Mouse (Mus musculus): ENCODE results near the gene 9430097D07Rik.

Gene 9430097D07Rik

DNA sequence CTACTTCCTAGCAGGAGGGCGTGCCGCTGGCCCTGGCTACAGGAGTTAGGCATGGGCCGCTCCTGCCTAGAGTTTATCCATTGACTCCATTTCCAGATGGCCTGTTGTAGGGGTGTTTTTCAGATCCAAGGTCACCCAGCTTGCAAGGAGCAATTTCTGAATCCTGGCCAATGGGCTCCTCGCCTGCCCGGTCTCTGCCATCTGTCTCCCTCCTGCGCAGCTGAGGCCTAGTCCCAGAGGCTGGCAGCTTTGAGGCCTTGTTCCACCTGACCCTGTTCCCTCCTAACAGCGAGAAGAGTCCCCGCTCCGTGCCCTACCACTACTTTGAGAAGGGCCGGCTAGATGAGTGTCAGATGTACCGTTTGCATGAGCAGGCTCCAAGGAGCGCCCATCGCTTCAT is 21.2 kb upstream of the 9430097D07Rik start:
- DNase-seq = no peak

DNA sequence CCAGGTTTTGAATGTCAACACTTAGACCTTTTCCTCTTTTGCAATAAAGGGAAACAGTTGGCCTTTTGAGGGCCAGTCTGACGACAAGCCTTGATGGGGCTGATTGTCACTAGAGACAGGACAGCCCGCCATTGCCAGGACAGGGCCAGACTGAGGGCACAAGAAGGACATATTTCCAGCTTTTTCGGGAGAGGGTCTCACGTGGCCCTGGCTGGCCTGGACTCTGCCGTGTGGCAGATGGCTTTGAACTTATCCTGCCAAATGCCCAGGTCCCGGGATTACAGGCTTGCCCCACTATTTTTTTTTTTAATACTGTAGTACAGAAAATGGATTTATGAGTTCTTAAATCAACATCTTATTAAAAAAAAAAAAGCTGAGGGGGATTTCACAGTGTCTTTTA is 15.8 kb upstream of the 9430097D07Rik start:
- no peak for DNase-seq

DNA sequence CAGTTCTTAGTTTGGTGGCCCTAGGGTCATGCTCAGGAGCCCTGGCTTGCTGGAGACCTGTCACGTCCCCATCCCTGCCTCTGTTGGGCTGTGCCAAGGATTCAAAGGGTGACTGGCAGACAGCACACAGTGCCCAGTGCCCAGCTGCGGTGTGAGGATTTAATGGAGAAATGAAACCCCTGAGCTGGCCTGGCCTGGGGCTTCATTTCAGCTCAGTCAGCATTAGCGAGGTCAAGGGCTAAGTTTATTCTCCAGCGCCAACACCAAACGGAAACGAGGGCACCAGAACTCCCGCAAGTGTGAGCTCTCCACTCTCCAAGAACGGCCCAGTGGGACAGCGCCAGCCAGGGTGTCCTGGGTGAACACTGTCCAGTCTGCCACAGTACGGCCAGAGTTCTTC is 14.7 kb upstream of the 9430097D07Rik start:
- DNase-seq = no peak

DNA sequence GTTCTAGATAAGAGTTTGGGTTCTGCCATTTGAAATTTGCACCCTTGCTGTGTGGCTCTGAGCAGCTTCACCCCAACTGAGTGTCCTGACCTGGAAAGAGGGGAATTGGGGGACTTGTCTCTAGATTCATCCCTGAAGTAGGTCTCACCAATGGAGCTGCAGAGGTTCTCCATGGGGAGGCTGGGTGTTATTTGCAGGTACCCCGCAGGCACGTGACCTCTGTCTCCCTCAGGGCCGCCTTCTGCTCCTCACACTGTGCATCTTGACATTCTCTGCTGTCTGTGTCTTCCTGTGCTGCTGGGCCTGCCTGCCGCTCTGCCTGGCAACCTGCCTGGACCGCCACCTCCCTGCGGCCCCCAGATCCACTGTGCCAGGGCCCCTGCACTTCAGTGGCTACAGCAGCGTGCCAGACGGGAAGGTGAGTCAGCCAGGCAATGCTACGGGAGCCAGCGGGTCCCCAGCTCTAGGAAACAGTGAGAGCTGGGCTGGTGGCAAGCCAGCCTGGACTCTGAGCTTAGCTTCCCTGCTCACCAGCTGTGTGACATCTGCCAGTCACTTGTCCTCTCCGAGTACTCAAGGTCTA is 13.8 kb upstream of the 9430097D07Rik start:
- no peak for DNase-seq

DNA sequence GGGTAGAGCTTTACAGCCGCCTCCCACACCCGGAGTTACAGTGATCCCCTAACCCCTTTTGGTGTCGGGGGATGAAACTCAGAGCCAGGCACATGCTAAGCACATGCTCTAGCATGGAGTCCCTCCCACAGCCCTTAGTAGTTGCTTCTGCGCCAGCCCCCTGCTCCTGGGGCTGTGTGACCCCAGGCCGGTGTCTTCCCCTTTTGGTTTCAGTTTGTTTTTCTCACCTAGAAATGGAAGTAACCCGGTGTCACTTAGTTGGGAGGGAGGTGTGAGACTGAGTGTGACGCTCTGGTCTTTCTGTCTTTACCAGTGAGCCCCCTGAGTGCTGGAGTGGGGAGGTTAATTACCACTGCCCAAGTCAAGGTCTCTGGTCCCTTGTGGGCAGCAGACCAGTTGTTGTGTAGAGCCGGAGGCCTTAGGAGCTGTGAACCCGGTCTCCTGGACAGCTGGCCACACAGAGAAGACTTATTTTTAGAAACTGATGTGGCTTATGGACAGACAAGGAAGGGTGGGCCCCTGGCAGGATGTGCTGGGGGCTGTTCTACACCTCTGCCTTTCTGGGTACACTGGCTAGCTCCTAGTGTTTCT is 12.3 kb upstream of the 9430097D07Rik start:
- DNase-seq = peak in 1 of 2 experiments; percentile 51

DNA sequence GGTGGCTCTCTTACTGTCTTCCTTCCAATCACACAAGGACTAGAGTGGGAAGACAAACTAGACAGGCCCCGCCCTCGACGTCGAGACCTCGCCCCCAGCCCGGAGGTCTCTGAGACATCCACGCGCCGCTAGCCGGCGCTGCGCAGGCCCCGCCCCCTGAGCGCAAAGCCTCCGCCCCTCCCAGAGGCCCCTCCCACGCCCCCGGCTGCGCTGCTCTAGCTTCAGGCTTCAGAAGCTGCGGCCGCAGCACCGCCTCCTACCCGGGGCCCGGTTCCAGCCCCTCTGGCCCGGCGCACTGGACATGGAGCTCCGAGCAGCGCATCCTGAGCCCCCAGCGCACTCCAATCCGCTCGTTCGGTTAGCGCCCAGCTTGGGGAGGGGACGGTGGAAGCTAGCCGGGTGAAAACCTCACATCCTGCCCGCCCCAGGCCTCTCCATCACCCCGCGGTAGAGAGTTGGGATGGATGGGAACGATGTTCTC is 11.4 kb upstream of the 9430097D07Rik start, which contains the start of gene St6galnac4:
TSS of gene St6galnac4 (plus strand) at position 225 of the 481 bp plus-strand sequence.
- DNase-seq = peak; percentile 91 to 94

DNA sequence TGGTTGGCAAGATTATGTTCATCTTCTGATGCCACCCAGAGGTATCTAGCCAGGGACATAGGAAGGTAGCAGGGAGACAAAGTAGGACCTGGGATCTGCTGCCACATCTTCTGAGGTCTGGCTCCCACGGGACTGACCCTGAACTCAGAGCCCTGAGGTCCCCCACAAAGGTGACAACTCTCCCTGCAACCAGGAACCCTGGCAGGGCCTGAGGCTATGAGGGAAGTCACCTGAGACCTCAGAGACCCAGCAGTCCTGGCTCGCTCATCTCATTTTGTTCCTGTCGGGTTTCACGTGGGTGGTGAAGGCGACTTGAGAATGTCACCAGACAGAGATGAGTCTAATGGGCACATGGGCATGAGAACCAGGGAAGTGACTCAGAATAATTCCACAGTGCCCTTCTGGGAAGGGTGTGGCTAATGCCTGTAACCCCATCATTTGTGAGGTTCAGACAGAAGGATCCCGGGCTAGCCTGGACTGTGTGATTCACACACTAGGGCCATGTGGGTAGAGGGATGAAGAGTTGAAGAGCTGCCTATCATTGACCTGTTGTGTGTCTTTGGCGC is 9.7 kb upstream of the 9430097D07Rik start:
- DNase-seq = no peak

DNA sequence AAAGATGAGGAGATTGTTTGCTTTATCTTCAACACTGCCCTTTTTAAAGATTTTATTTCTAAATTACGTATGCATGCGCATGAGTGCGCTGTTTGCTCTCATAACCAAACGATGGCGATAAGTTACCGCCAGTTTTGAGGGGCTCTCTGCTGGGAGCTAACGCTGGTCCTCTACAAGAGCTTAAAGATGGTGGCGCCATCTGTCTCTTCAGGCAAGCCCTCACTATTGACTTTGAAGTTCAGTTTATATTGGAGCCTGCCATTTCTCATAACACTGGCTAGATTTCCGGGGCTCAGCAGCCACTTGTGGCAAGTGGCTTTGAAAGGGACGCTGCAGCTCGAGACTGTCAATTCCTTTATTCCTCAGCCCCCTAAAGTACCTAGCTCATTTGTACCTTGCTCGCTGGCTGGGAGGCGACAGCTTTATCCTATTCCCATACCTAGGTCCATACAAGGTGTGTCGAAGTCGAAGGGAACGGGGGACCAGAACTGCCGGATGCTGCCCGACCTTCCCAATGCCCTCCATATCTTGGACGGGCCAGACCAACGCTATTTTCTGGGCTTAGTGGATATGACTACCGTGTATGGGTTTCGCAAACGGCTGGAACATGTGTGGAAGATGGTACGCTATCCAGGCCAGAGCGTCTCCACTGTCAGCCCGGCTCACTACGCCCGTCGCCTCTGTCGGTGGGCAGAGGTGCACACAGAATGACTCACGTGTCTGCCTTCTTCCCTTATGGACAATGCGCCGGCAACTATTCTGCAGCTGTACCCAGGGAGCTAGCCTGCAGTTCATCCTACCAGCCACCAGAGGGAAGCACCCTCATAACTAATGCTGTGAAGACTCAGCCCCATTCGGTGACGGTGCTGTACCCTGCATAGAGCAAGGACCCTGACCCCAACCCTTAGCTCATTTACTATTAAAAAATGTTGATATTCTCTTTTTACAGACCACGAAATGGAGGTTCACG is 7.6 kb upstream of the 9430097D07Rik start:
- peak; percentile 79 to 84 for DNase-seq

DNA sequence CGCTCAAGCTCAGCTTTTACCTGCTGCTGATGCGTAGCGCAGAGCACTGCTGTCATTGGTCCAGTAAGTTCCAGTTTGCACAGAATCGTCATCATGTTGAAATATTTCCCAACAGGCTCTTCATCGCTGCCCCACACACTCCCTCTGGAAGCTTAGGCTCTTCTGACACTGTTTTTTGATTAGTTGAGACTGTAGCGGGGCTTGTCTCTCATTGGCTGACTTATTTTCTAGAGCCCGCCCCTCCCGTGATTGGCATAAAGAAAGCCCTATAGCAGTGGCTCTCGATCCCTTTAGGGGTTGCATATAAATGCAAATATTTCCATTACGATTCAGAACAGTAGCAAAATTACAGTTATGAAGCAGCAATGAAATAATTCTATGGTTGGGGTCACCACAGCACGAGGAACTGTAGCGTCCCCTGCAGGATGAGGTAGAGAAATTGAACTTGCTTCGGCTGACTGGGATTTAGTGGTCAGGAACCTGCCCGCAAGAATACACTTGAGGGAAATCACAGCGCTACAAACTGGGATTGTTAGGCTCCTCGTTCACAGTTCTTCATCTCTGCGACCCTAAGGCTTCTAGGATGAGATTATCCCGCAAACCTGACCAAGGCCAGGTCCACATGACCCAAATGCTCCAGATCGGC is 6.1 kb upstream of the 9430097D07Rik start:
- DNase-seq = peak; percentile 72

DNA sequence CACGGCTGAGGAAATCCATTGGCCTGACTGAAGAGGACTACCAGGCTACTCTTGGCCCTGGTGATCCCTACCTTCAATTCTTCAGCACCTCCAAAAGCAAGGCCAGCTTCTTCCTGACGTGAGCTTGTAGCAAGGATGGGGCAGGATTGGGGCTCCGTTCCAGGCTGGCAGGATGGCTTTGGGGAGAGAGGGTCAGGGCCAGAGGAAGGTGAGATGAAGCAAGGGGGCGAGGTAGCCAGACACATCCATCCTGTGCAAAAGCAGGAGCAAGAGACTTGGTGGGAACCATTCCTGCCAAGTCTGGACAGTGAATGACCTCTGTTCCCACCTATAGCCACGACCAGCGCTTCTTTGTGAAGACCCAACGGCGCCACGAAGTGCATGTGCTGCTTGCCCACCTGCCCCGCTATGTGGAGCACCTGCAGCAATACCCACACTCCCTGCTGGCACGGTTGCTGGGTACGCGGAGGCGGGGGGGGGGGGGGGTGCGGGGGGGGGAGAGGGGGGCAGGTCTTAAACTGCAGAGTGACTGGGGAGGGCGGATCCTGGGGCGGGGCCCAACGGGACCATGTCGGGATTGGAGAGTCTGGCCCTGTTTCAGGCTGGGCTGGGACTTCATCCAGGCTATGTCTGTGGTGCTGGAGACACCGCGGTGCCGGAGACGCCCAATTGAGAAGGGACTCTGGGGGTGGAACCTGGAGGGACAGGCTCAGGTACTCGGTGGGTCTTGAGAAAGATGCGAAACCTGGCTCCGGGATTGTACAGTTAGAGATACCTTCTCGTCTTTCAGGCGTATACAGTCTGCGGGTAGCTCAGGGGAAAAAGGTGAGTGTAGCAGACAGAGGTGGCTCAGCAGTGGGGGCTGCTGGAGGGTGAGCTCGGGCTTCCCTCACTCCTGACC is 2.9 kb upstream of the 9430097D07Rik start:
- peak; percentile 56 to 78 for DNase-seq

DNA sequence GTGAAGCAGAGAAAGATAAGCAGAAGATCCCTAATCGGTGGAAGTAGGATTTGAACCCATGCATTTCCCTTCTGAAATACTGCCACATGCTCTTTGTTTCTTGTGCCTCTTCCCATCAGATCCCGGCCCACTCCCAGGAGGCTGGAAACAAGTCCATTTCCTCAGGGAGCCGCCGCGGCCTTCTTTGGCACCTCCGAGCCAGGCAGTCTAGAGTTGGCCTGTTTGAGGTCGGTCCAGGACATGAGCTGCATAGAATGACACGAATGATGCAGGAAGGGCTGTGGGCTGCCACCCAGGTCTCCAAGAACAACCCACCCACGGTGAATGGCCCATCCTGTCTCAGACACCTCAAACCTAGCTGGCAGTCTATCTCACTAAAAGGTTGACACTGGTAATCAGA is 1.0 kb upstream of the 9430097D07Rik start:
- DNase-seq = no peak

DNA sequence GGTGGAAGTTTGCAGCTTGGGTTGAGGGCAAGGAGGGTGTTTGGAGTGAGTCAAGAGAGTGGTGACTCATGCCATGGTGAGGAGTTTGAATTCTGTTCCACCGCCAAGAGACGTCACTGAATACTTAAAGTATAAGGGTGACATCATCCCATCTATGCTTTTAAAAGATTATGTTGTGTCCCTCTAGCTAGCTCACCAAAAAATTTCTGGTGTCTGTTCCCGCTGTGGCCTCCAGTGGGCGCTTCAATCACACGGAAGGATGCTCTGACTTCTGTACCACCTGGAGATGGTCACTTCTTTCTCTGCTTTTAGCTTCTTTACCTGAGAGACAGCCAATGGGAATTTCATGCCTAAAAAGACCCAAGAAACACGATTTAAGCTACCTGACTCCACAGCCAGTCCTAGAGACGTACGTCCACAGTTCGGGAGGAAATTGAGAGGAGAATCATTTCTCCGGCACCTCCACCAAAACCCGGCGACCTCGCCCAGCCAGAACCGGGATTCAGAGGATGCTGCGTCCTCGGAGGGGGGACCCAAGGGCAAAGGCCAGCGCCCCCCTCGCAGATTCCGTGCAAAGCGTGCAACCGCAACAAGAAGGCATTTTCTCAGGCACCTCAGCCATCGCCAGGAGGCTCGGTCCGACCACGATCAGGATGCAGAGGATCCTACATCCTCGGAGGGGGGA is 441 bp downstream of the 9430097D07Rik start:
- DNase-seq = peak; percentile 47 to 49

DNA sequence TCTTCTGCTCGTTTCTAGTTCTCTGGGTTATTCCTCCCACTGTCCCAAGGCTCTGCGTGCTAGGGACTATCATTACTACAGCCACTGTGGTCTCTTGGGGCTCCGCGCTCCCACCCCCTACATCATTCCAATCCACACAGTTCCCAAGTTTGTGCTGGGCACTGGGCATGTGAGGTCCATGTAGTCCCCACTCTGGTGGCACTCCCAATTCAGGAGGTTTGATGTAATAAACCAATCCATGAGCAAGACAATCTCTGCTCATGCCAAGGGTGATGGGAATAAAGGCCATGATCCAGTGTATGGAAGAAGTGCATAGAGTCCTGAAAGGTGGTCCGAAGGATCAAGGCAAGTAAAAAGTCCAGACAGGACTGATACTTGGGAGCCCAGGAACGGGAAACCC is 987 bp downstream of the 9430097D07Rik start, which contains the start of gene Pip5kl1:
TSS of gene Pip5kl1 (plus strand) at position 301 of the 400 bp plus-strand sequence.
- no peak for DNase-seq

DNA sequence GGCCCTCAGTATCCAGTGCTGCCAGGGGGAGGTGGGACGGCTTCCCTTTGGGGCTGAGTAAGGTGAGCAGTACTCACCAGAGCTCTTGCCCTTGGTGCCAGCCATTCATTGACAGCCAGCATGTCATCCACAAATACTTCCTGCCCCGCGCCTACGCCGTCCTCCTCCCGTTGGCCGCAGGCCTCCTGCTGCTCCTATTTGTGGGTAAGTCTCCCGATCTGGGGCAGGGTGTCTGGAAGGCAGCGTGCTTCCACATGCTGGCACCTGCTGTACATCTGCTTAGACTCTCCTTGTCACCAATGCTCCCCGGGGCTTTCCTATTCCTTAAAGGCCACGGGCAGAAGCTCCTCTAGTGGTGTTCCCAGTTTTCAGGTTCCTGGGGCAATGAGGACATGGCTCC is 3.3 kb downstream of the 9430097D07Rik start:
- no peak for DNase-seq

DNA sequence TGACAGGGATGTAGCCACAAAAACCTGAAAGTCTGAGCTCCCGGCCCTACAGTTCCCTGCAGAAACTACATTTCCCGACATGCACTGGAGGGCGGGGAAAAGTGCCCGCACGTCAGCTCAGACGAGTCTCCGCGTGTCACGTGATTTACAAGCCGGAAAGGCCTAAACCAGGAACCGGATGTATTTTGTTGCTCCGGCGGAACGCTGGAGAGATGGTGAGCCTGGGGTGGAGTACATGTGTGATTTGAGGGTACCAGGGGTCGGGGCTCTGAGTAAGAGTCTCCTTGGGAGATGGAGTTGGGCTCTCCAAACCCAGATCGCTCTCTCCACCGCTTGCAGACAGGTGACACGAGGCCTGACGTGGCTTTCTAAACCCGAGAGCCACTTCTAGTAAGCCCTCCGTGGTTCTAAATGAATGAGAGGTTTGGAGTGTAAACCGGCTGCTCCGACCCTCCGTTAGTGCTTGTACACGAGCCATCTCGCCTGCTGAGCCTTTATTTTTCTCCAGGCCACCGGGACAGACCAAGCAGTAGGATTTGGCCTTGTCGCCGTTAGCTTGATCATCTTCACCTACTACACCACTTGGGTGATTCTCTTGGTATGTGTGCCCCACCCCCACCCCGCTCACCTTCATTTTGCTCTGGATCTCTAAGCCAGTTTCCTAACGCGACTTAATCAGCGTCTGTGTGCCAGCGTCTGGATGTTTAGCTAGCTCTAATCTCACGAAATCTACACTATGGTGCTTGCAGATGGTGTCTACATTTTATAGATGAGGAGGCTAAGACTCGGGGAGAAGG is 4.6 kb downstream of the 9430097D07Rik start, which contains the start of gene Dpm2:
TSS of gene Dpm2 (plus strand) at position 161 of the 797 bp plus-strand sequence.
- DNase-seq = peak; percentile 93 to 95

DNA sequence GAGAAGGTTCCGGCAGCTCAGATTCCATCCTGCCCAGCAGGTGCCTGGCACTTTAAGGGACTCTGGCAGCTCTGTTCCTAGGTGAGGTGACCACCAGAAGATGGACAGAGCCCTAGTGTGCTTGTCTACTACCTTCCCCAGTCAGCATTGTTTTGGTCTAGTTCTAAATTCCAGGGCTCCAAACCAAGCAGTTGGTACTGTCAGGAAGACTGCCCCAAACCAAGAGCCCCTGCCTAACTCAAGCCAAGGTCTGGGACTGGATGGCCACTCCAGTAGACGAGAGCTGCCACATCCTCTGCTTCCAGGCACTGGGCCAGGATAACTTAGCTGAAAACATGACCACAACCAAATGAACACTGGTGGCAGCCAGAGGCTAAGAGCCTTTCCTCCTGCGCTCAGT is 6.5 kb downstream of the 9430097D07Rik start:
- no peak for DNase-seq

DNA sequence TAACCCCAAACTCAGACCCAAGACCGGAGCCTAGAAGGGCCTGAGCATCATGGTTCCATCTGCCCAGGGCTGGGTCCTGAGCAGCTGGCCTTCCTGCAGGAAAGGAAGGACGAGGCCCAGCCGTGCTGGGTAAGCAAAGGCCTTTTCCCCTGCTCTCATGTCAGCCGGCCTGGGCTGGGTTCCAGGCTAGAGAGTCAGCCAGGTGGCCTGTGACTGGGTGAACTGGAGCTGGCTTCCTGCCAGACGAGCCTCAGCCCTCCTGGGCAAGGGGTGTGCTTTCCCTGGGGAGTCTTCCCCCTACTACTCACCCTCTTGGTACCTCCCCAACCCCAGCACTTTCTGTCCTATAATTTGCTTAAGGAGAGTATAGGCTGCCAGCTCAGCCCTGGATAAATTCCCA is 7.3 kb downstream of the 9430097D07Rik start:
- no peak for DNase-seq

DNA sequence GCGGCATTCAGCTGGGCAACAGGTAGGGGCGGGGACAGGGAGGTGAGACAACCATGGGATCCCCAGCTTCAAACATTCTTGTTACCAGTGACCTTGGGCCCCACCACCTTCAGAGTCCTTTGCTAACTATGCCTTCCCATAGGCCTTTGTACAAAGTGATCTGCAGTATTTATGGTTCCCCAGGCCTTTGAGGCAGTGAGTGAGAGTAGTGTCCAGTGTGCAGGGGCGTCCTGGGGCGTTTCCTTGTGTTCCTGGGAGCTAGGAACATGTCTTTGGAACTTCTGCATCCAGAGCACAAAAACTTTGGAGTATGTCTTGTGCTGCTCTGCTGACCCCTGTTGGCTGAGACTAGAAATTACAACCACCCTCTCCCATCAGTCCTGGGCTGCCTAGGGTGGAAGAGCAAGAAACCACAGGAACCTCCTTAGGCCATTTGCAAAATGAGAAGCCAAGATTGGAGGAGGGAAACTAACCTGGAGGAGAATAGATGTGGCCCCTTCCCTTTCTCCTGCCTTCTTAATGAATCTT is 8.9 kb downstream of the 9430097D07Rik start:
- peak; percentile 71 to 73 for DNase-seq

DNA sequence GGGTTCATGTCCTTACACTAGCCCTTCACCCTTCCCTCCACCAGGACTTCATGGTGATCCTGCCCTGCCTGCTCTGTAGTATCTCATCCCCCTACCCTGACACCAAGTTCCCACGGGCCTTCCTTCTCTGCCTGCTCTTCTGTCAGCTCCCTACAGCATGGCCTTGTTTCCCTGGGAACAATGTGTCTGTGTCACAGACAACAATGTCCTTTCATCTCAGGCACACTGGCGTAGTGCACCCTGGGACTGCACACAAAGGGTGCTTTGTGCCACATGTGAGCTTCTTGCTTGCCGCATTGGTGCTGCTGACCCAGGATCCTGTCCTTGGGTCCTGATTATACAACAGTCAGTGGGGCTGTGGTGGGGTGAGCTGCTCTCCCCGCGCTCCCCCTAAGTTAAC is 15.9 kb downstream of the 9430097D07Rik start:
- DNase-seq = no peak

DNA sequence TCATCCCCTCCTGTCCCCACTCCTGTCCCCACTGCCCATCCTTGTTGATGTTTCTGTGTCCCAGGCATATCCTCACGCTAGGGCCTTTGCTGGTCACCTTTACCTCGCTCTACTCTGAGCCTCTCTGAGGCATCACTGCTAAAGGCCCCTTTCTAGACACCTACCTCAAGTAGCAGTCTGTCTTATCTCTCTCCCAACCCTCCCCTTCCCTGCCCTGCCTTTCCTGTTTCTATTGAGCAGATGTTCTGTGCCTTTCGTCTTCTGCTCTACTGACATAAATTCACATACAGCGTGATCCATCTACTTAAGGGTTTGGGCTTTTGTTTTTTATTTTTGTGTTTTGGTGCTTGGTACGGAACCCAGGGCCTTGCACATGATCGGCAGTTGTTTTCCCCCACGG is 19.5 kb downstream of the 9430097D07Rik start:
- DNase-seq = no peak
